ENCODE assay signal across 22 mouse cellular contexts in the genomic region with DNA sequence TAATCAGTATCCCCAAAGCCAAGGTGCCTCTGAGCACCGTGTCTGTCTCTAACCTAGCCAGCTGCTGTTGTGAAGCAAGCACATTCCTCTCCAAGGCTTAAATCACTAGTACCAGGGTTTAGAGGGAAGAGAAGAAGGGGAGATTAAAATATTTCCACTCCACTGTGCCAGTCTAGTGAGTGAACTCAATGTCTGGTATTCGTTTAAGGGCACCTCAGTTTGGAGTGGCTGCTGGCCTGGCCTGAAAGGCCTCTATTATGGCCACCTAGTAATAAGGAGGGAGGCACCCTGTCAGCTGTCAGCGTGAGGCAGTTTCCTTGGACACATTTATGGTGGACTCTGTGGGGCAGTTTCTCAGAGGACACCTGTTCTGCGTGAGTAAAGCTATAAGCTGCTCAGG. TPM values are rescaled to one million over a fixed set of nuclear protein-coding genes. Genes with fewer than 3 reads are reported as not detected.
DNase-seq lines count a peak whose midpoint lies in the region; ATAC-seq and TF ChIP-seq lines count a peak whose summit lies in the region.
"Had no signal": no experiment of that assay in that cellular context is flagged by ENCODE, and none has a peak within 500 bp of the region (broad histone marks: within the 10 kb centered on the region; RNA-seq: fewer than 3 reads in every experiment).

No protein-coding gene starts in this region.

- no peak for TF ChIP-seq POLR2A in heart, adult 2 months (IDR thresholded peaks at IDR 0.05; ENCODE audit: insufficient read depth, low read depth, low read length)

- 61% methylated on average over 4 of the region's 4 CpGs for WGBS in heart, adult 2 months
- WGBS in lung, postnatal 0 days, result 48% methylated on average over 4 of the region's 4 CpGs

- no peaks in the 10 kb centered on the region for H3K79me2 ChIP-seq in heart, adult 2 months (replicated peaks; ENCODE audit: control insufficient read depth, insufficient read depth, low read length)

- no peaks in the 10 kb centered on the region for H3K36me3 ChIP-seq in heart, adult 2 months (ENCODE audit: control insufficient read depth, insufficient read depth, low read length)
- no peaks in the 10 kb centered on the region for H3K36me3 ChIP-seq in lung, postnatal 0 days (ENCODE audit: insufficient read depth, low read length)
- H3K36me3 ChIP-seq: embryonic facial prominence, embryonic 10.5 days; embryonic facial prominence, embryonic 12.5 days; forebrain, embryonic 15.5 days; G1E had no signal

- H3K9me3 ChIP-seq in lung, postnatal 0 days (ENCODE audit: low read length), result no peaks in the 10 kb centered on the region
- H3K9me3 ChIP-seq: embryonic facial prominence, embryonic 10.5 days; embryonic facial prominence, embryonic 12.5 days; forebrain, embryonic 13.5 days; forebrain, embryonic 15.5 days; G1E had no signal

- H3K4me2 ChIP-seq in lung, postnatal 0 days (replicated peaks; ENCODE audit: low read depth, low read length), result no peak overlapping the region
- H3K4me2 ChIP-seq: embryonic facial prominence, embryonic 12.5 days; forebrain, embryonic 13.5 days; forebrain, embryonic 15.5 days had no signal

- intact Hi-C loops in heart, adult 2 months (cut with DNase I), result no loop called here

- H3K9ac ChIP-seq in heart, adult 2 months (ENCODE audit: low read depth, low read length), result no peak overlapping the region
- no peak overlapping the region for H3K9ac ChIP-seq in lung, postnatal 0 days (replicated peaks; ENCODE audit: low read depth)
- H3K9ac ChIP-seq: embryonic facial prominence, embryonic 12.5 days; forebrain, embryonic 13.5 days; forebrain, embryonic 15.5 days had no signal

- H3K27ac ChIP-seq in heart, adult 2 months, result no peak overlapping the region
- peak overlapping the region; percentile 45; the same call in 1 of the 2 replicates for H3K27ac ChIP-seq in lung, postnatal 0 days (ENCODE audit: low read length)
- H3K27ac ChIP-seq: embryonic facial prominence, embryonic 10.5 days; embryonic facial prominence, embryonic 12.5 days; forebrain, embryonic 13.5 days; forebrain, embryonic 15.5 days had no signal

- no peak for TF ChIP-seq EP300 in heart, adult 2 months (IDR thresholded peaks at IDR 0.05; ENCODE audit: insufficient read depth, low read depth, low read length)
- TF ChIP-seq EP300 in lung, postnatal 0 days (IDR thresholded peaks at IDR 0.05), result peak; percentile 92

- no peak for TF ChIP-seq CTCF in heart, adult 2 months (IDR thresholded peaks at IDR 0.05)
- no peak for TF ChIP-seq CTCF in lung, postnatal 0 days (IDR thresholded peaks at IDR 0.05)

- peak; percentile 68 for ATAC-seq in lung, postnatal 0 days
- ATAC-seq: activated CD4-positive, CD25-positive, alpha-beta regulatory T cell, adult 4 months; CD4-positive, CD25-positive, alpha-beta regulatory T cell, adult 4 months; forebrain, embryonic 13.5 days; forebrain, embryonic 15.5 days; Patski had no signal

- H3K4me1 ChIP-seq in heart, adult 2 months (ENCODE audit: control insufficient read depth, insufficient read depth, low read length), result no peaks in the 10 kb centered on the region
- no peaks in the 10 kb centered on the region for H3K4me1 ChIP-seq in lung, postnatal 0 days (ENCODE audit: insufficient read depth, low read depth, low read length)

- peaks cover 12% of the 10 kb centered on the region for H3K27me3 ChIP-seq in heart, adult 2 months (ENCODE audit: control insufficient read depth, insufficient read depth, low read length)
- H3K27me3 ChIP-seq in lung, postnatal 0 days (replicated peaks; ENCODE audit: insufficient read depth, low read length), result peaks cover 7% of the 10 kb centered on the region

- no peak overlapping the region for H3K4me3 ChIP-seq in heart, adult 2 months
- H3K4me3 ChIP-seq in lung, postnatal 0 days (ENCODE audit: low read depth, low read length), result no peak overlapping the region
- H3K4me3 ChIP-seq: embryonic facial prominence, embryonic 10.5 days; embryonic facial prominence, embryonic 12.5 days; forebrain, embryonic 13.5 days; forebrain, embryonic 15.5 days had no signal

- peak; percentile 73 for DNase-seq in heart, adult 11 months
- no peak for DNase-seq in heart, adult 2 months
- peak; percentile 77 for DNase-seq in lung, postnatal 0 days (ENCODE audit: low spot score)
- DNase-seq in lung, postnatal 10 days, result no peak
- DNase-seq in lung, postnatal 36 days, result peak; percentile 50
- DNase-seq: adrenal gland, adult 8-10 months; adrenal gland, postnatal 14 days; adrenal gland, postnatal 36 days; B cell, adult 2 months; cerebellum, adult 11-12 months; cerebellum, adult 2 months; cerebellum, adult 9-10 months; cerebellum, postnatal 10 days; cerebellum, postnatal 25 days had no signal

RNA-seq across cellular contexts. Expression of a gene that starts 4.5 kb away (rescaled TPM):
- under 1 TPM; 0.43 to 0.76 TPM for total RNA-seq in heart, adult 2 months (2021)
- 0.37 and 0.82 TPM in 2 replicates for polyA plus RNA-seq in heart, adult 2 months (2012; rRNA removed)
- polyA plus RNA-seq in lung, postnatal 0 days (2015; fragmentation: Nextera tagmentation; extraction: Ambion mirVana), result 71.0 and 76.9 TPM in 2 replicates
- polyA plus RNA-seq: G1E had no signal

RNA-seq across cellular contexts. Expression of a gene that starts 59.8 kb away (rescaled TPM):
- under 1 TPM; 0.27 to 0.34 TPM for total RNA-seq in heart, adult 2 months (2021)
- 0.50 and 0.66 TPM in 2 replicates for polyA plus RNA-seq in heart, adult 2 months (2012; rRNA removed)
- 11.5 and 11.8 TPM in 2 replicates for polyA plus RNA-seq in lung, postnatal 0 days (2015; fragmentation: Nextera tagmentation; extraction: Ambion mirVana)

Comparison
In these comparisons a context has a peak if more than half of its experiments do, and no peak if none do; other contexts are left out.
1. DNase-seq: peak in heart, adult 11 months (single experiment), lung, postnatal 0 days (single experiment) and lung, postnatal 36 days (single experiment); none in heart, adult 2 months (0 of 2) and lung, postnatal 10 days (single experiment).
2. RNA of a gene that starts 4.5 kb away (polyA plus RNA-seq): 71.0 to 76.9 TPM in lung, postnatal 0 days; 0.37 to 0.82 TPM in heart, adult 2 months; every median in the first group is over 10 times any median in the second.